Mouse (Mus musculus): ENCODE data around the gene Jade1.

The Jade1 gene

GRCm38 (mm10) chr3:41547289-41547688 is 8.2 kb upstream of the Jade1 start:
- in situ Hi-C loops (cut with MboI; ENCODE audit: unreplicated experiment in 2 of 2) = no loop called here

GRCm38 (mm10) chr3:41548238-41548637 is 7.3 kb upstream of the Jade1 start:
- in situ Hi-C loops (cut with MboI; ENCODE audit: unreplicated experiment in 2 of 2) = no loop called here

GRCm38 (mm10) chr3:41551671-41552070 is 3.9 kb upstream of the Jade1 start:
- in situ Hi-C loops (cut with MboI; ENCODE audit: unreplicated experiment in 2 of 2) = loop anchor here (25.0 kb wide), 3 partner anchors 189 to 764 kb away; partner anchors contain the start of gene Plk4 (in 1 of the 2)

- in situ Hi-C loops (cut with MboI; ENCODE audit: unreplicated experiment in 2 of 2) = loop anchor here (25.0 kb wide), 3 partner anchors 191 to 766 kb away; partner anchors contain the start of gene Plk4 (in 1 of the 2)
These were observed 2.6 kb upstream of the Jade1 start for GRCm38 (mm10) chr3:41552777-41553548.

GRCm38 (mm10) chr3:41553681-41554080 is 1.9 kb upstream of the Jade1 start:
- in situ Hi-C loops (cut with MboI; ENCODE audit: unreplicated experiment in 2 of 2) = loop anchor here (25.0 kb wide), 3 partner anchors 191 to 766 kb away; partner anchors contain the start of gene Plk4 (in 1 of the 2)

- in situ Hi-C loops (cut with MboI; ENCODE audit: unreplicated experiment in 2 of 2) = loop anchor here (25.0 kb wide), 3 partner anchors 192 to 767 kb away; partner anchors contain the start of gene Plk4 (in 1 of the 2)
These were observed 753 bp upstream of the Jade1 start for GRCm38 (mm10) chr3:41554480-41555475.

- in situ Hi-C loops (cut with MboI; ENCODE audit: unreplicated experiment in 2 of 2) = loop anchor here (25.0 kb wide), 3 partner anchors 194 to 769 kb away; partner anchors contain the start of gene Plk4 (in 1 of the 2)
These were observed 1.1 kb downstream of the Jade1 start for GRCm38 (mm10) chr3:41556451-41557266.

- in situ Hi-C loops (cut with MboI; ENCODE audit: unreplicated experiment in 2 of 2) = loop anchor here (25.0 kb wide), 3 partner anchors 195 to 770 kb away; partner anchors contain the start of gene Plk4 (in 1 of the 2)
These were observed 1.9 kb downstream of the Jade1 start for GRCm38 (mm10) chr3:41557267-41557995.

GRCm38 (mm10) chr3:41560489-41560888 is 5.0 kb downstream of the Jade1 start:
- in situ Hi-C loops (cut with MboI; ENCODE audit: unreplicated experiment in 2 of 2) = loop anchor here (5.0 to 25.0 kb wide), 6 partner anchors 177 to 773 kb away; partner anchors contain the start of genes Pgrmc2 (in 1 of the 2) and Plk4 (in 1 of the 2)

GRCm38 (mm10) chr3:41561787-41562186 is 6.3 kb downstream of the Jade1 start:
- in situ Hi-C loops (cut with MboI; ENCODE audit: unreplicated experiment in 2 of 2) = loop anchor here (5.0 to 25.0 kb wide), 6 partner anchors 176 to 774 kb away; partner anchors contain the start of genes Pgrmc2 (in 1 of the 2) and Plk4 (in 1 of the 2)

- in situ Hi-C loops (cut with MboI; ENCODE audit: unreplicated experiment in 2 of 2) = loop anchor here (5.0 to 25.0 kb wide), 6 partner anchors 174 to 776 kb away; partner anchors contain the start of genes Pgrmc2 (in 1 of the 2) and Plk4 (in 1 of the 2)
These were observed 7.8 kb downstream of the Jade1 start for GRCm38 (mm10) chr3:41563211-41563931.

GRCm38 (mm10) chr3:41563997-41564396 is 8.5 kb downstream of the Jade1 start:
- in situ Hi-C loops (cut with MboI; ENCODE audit: unreplicated experiment in 2 of 2) = loop anchor here (5.0 to 25.0 kb wide), 6 partner anchors 173 to 777 kb away; partner anchors contain the start of genes Pgrmc2 (in 1 of the 2) and Plk4 (in 1 of the 2)

GRCm38 (mm10) chr3:41564471-41565213 is 9.1 kb downstream of the Jade1 start:
- in situ Hi-C loops (cut with MboI; ENCODE audit: unreplicated experiment in 2 of 2) = loop anchor here (5.0 to 25.0 kb wide), 6 partner anchors 173 to 777 kb away; partner anchors contain the start of genes Pgrmc2 (in 1 of the 2) and Plk4 (in 1 of the 2)

- in situ Hi-C loops (cut with MboI; ENCODE audit: unreplicated experiment in 2 of 2) = loop anchor here (25.0 kb wide), 3 partner anchors 203 to 778 kb away; partner anchors contain the start of gene Plk4 (in 1 of the 2)
These were observed 9.9 kb downstream of the Jade1 start for GRCm38 (mm10) chr3:41565410-41565823.

GRCm38 (mm10) chr3:41565955-41566354 is 10.4 kb downstream of the Jade1 start:
- in situ Hi-C loops (cut with MboI; ENCODE audit: unreplicated experiment in 2 of 2) = loop anchor here (25.0 kb wide), 3 partner anchors 204 to 779 kb away; partner anchors contain the start of gene Plk4 (in 1 of the 2)

GRCm38 (mm10) chr3:41569943-41570342 is 14.4 kb downstream of the Jade1 start:
- in situ Hi-C loops (cut with MboI; ENCODE audit: unreplicated experiment in 2 of 2) = loop anchor here (10.0 to 25.0 kb wide), 4 partner anchors 208 to 783 kb away; partner anchors contain the start of genes Pgrmc2 (in 1 of the 2) and Plk4 (in 1 of the 2)

GRCm38 (mm10) chr3:41572131-41572530 is 16.6 kb downstream of the Jade1 start:
- in situ Hi-C loops (cut with MboI; ENCODE audit: unreplicated experiment in 2 of 2) = loop anchor here (10.0 to 25.0 kb wide), 4 partner anchors 210 to 785 kb away; partner anchors contain the start of genes Pgrmc2 (in 1 of the 2) and Plk4 (in 1 of the 2)

Data from v-Abl transformed pro-B cells (cell line).